Mouse (Mus musculus): ENCODE data around the gene Kcnip4.

The Kcnip4 gene

GRCm38 (mm10) chr5:48878081-48878480 is 646.6 kb downstream of the Kcnip4 start:
- DNase-seq (ENCODE audit: low read depth): no peak

GRCm38 (mm10) chr5:48864268-48864967 is 660.3 kb downstream of the Kcnip4 start:
- DNase-seq (ENCODE audit: low read depth): no peak

- no peak for DNase-seq (ENCODE audit: low read depth)
These were observed 683.7 kb downstream of the Kcnip4 start for GRCm38 (mm10) chr5:48840971-48841370.

- DNase-seq (ENCODE audit: low read depth): no peak
These were observed 729.2 kb downstream of the Kcnip4 start for GRCm38 (mm10) chr5:48795526-48795925.

- DNase-seq (ENCODE audit: low read depth): no peak
These were observed 745.3 kb downstream of the Kcnip4 start for GRCm38 (mm10) chr5:48779376-48779775.

GRCm38 (mm10) chr5:48748613-48749012 is 776.1 kb downstream of the Kcnip4 start:
- no peak for DNase-seq (ENCODE audit: low read depth)

GRCm38 (mm10) chr5:48737640-48738039 is 787.1 kb downstream of the Kcnip4 start:
- DNase-seq (ENCODE audit: low read depth): peak; percentile 21

GRCm38 (mm10) chr5:48718166-48718565 is 806.5 kb downstream of the Kcnip4 start:
- no peak for DNase-seq (ENCODE audit: low read depth)

GRCm38 (mm10) chr5:48705997-48706396 is 818.7 kb downstream of the Kcnip4 start:
- no peak for DNase-seq (ENCODE audit: low read depth)

- DNase-seq (ENCODE audit: low read depth): no peak
These were observed 837.6 kb downstream of the Kcnip4 start for GRCm38 (mm10) chr5:48687068-48687467.

- no peak for DNase-seq (ENCODE audit: low read depth)
These were observed 844.7 kb downstream of the Kcnip4 start for GRCm38 (mm10) chr5:48679733-48680595.

- no peak for DNase-seq (ENCODE audit: low read depth)
These were observed 862.2 kb downstream of the Kcnip4 start for GRCm38 (mm10) chr5:48662504-48662903.

GRCm38 (mm10) chr5:48659975-48660374 is 864.7 kb downstream of the Kcnip4 start:
- DNase-seq (ENCODE audit: low read depth): peak; percentile 8

GRCm38 (mm10) chr5:48650496-48650895 is 874.2 kb downstream of the Kcnip4 start:
- no peak for DNase-seq (ENCODE audit: low read depth)

GRCm38 (mm10) chr5:48636675-48637074 is 888.0 kb downstream of the Kcnip4 start:
- no peak for DNase-seq (ENCODE audit: low read depth)

- no peak for DNase-seq (ENCODE audit: low read depth)
These were observed 891.1 kb downstream of the Kcnip4 start for GRCm38 (mm10) chr5:48633631-48634030.

GRCm38 (mm10) chr5:48623370-48623769 is 901.3 kb downstream of the Kcnip4 start:
- no peak for DNase-seq (ENCODE audit: low read depth)

GRCm38 (mm10) chr5:48606916-48607315 is 917.8 kb downstream of the Kcnip4 start:
- no peak for DNase-seq (ENCODE audit: low read depth)

GRCm38 (mm10) chr5:48606281-48606680 is 918.4 kb downstream of the Kcnip4 start:
- no peak for DNase-seq (ENCODE audit: low read depth)

- DNase-seq (ENCODE audit: low read depth): no peak
These were observed 925.1 kb downstream of the Kcnip4 start for GRCm38 (mm10) chr5:48599481-48600040.

GRCm38 (mm10) chr5:48588014-48588413 is 936.7 kb downstream of the Kcnip4 start:
- no peak for DNase-seq (ENCODE audit: low read depth)

GRCm38 (mm10) chr5:48583431-48583830 is 941.3 kb downstream of the Kcnip4 start:
- DNase-seq (ENCODE audit: low read depth): peak; percentile 5

Data from 416B (cell line).